Mouse (Mus musculus): Measurements from ENCODE around the gene Cd164l2.

The Cd164l2 gene

DNA sequence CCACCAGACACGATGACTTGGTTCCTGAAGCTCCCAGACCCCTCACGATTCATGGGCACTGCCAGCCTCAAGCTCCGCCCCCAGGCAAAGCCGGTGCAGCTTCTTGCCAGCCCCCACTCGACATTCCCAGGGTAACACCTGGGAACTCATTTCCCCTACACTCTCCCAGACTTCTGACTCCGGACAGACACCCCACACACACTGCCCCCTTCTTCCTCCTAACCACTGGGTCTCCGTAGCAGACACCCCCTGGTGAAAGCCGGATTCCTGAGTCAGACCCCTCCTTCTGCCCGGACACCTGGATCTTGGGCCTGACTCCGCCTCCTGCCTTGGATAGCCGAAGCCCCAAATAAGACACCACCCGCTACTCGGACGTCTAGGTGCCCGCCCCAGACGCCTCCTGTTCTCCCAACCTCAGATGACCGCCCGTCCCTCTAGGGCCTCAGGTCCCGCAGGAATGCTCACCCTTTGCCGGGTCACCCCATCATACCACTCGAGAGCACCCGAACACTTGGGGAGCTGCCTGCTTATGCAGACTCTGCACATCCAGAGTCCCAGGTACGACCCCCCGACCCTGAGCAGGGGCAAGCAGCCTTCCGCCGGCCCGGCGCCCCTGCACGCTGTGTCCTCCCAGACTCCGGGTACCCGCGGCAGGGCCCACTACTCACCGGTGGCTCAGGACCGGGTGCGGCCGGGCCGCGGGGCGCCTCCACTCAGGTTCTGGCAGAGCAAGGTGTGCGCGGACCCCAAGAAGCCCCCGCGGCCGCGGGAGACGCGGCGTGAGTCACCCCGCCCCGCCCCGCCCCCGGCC, at the start of gene Cd164l2, which contains the start of gene Gpr3:
Cd164l2 (plus strand) TSS at position 381 of the 811 bp plus-strand sequence.
Gpr3 (minus strand) TSS at position 786 of the 811 bp plus-strand sequence.
- in situ Hi-C loops (cut with MseI, MboI) = no loop called here

DNA sequence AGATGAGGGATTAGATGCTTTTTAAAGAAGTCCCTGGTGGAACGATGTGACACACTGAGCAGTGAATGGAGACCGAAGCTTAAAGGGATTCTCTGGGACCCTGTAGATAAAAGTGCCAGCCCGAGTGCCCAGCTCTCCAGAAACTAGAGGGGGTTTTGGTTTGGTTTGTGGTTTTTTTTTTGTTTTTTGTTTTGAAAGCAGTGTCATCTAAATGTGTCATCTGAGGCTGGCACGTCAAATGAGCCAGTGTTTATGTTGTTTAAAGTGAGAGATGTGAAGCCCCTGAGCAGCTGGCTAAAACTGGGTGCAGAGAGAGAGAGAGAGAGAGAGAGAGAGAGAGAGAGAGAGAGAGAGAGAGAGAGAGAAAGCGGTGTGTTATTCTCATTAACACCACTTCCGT, 49.7 kb upstream of the Cd164l2 start:
- in situ Hi-C loops (cut with MseI, MboI) = no loop called here

DNA sequence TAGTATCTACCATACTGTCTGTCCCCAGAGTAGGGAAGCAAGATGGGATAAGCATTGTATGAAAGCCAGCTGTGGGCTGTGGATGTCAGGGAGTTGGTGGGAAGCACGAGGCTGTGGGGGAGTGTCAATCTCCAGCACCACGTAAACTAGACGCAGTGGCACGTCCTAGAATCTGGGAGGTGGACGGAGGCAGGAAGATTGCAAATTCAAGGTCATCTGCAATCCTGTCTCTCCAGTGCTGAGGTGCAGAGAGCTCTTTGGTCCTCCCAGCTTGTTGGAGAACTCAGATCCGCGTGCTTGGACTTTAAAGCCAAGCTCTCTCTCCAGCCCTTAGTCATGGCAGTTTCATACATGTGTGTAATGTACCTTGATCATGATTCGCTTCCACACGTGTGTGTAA, 45.2 kb upstream of the Cd164l2 start:
- in situ Hi-C loops (cut with MseI, MboI) = no loop called here

DNA sequence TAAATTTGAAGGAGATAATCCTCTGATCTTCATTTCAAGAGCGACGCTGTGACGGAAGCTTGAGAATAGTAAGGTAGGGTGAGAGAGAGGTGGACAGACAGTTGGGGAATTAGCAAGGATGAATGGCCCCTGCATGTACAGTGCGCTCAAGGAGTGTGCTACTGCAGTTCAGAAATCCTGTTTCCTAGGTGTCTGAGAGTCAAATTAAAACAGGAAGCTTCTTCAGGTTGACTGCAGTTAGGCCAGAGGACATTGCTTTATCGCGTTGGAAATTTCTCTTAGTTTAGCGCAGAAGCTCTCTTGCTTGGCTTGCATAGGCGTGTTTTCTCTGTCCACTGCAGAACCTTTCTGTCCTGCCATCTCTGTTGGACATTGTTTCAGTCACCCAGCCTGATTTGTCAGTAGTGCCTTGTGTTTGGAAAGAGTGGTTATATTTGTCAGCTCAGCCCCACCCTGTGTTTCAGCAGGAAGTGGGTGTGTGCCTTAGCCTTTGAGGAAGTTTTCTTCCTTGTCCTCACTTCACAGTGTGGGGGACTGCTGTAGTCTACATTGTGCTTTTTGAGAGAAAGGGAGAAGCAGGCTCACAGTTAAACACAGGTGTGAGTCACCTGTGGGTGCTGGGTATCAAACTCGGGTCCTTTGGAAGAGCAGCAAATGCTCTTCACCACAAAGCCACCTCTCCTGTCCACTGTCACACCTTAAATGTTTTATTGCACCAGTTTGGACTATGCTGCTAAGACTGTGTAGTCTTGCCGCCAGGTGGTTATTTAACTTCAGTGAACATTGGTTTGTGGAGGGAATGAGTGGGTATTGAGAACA, 42.5 kb upstream of the Cd164l2 start:
- in situ Hi-C loops (cut with MseI, MboI) = no loop called here

DNA sequence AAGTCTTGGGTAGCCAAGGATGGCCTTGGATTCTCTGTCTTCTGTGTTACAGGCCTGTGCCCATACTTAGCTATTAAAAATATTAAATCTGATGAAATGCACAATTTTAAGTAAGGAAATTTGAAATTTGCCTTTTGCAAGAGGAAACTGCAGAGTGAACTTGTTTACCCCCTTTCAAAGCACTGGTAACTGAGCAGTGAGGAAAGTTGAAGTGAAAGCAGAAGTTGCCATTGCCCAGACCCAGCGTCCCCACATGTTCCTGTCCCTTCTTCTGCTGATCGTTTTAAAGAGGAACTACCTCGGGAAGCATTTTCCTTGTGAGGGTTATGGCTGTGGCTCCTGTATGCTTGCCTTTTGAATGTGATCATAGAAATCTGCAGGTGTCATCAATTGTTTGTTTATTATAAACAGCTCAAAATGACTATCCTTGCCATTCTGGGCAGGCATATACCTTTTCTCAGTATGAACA, 41.8 kb upstream of the Cd164l2 start:
- in situ Hi-C loops (cut with MseI, MboI) = no loop called here

DNA sequence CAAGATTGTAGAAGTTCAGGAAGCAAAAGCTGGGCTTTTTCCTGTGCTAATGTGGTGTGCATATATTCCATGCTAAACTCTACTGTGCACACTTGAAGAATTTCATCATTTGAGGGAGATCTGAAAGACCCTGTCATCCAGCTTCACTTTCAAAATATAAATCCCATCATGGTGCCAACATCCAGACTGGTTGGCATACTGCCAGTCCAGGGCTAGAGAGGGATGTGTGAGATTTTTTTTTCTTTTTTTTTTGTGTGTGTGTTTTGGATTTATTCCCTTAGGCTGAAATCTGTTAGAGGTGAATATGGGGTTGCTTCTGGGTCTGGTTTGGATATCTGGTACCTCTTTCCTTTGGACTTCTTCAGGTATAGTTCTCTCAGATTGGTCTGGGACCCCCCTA, 41.3 kb upstream of the Cd164l2 start:
- in situ Hi-C loops (cut with MseI, MboI) = no loop called here

DNA sequence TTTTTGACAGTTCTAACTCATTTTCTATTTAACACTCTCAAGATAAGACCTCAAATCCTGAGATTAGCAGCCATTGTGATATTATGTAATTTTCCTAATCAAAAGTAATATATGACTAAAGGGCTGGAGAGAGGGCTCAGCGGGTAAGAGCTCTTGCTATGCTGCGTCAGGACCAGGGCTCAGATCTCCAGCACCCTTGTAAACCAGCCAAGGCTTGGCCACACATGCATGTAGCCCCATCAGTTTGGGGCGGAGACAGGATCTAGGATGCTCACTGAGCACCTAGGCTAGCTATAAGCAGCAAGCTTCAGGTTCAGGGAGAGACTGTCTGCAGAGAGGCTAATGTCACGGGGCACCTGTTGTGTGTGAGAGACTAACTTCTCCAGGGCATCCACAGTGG, 39.5 kb upstream of the Cd164l2 start:
- in situ Hi-C loops (cut with MseI, MboI) = no loop called here

DNA sequence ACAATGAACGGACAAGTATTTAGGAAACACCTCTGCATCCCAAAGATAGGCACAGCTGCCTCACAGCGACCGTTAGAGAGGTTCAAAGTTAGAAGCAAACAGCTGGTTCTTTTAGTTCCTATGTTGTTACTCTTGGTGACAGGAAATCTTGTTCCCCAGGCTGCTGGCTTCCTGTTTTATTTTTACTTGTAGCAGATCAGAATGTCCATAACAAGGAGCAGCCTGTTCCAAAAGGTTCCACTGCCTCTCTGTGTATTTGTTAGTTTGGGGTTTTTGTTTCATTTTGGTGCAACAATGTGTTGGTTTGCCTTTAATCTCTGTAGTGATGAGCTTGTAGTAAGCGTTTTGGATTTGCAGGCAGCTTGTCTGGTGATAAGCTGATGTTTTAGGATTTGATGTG, 37.6 kb upstream of the Cd164l2 start:
- in situ Hi-C loops (cut with MseI, MboI) = no loop called here

DNA sequence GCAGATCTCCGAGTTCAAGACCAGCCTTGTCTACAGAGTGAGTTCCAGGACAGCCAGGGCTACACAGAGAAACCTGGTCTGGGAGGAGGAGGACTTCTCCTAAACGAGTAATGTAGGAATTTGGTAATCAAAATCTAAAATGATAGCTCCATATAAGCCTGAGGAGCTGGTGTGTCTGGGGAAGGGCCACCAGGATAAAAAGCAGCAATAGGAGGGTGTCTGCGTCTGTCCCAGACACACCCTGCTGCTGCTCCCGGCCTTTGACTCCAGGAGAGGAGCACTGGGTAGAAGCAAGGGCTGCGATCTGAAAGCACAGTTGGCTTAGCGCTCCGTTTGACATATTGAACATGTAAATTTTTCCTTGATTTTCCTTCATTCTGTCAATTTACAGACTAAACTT, 36.7 kb upstream of the Cd164l2 start:
- in situ Hi-C loops (cut with MseI, MboI) = no loop called here

DNA sequence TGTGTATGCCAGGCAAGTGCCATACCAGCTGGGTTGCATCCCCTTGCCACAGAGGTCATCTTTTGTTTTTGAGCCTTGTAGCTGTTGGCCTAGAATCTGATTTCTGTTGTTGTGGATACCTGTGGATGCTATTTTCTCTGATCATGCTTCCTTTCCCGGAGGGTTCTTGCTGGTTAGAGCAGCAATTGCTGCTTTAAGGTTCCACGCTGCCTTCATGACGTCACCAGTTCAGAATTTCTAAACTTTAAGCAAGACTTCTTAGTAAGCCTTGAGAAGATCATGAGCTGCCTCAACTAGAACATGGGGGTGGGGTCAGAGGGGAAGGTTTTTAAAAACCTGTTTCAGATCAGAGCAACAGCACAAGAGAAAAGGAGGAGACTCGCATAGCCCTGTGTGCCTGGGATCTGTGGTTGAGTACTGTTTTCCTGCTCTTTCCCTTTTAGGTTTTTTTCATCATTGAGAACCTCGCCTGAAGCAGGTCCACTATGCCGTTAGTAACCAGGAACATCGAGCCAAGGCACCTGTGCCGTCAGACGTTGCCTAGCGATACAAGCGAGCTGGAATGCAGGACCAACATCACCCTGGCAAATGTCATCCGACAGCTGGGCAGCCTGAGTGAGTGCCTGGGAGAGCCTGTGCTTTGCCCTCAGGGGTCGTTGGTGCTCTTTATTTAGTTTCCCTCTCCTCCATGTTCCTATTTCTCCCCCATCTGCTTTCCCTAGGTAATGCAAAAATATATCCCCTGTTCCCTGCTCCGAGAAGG, 35.8 kb upstream of the Cd164l2 start:
- in situ Hi-C loops (cut with MseI, MboI) = no loop called here

DNA sequence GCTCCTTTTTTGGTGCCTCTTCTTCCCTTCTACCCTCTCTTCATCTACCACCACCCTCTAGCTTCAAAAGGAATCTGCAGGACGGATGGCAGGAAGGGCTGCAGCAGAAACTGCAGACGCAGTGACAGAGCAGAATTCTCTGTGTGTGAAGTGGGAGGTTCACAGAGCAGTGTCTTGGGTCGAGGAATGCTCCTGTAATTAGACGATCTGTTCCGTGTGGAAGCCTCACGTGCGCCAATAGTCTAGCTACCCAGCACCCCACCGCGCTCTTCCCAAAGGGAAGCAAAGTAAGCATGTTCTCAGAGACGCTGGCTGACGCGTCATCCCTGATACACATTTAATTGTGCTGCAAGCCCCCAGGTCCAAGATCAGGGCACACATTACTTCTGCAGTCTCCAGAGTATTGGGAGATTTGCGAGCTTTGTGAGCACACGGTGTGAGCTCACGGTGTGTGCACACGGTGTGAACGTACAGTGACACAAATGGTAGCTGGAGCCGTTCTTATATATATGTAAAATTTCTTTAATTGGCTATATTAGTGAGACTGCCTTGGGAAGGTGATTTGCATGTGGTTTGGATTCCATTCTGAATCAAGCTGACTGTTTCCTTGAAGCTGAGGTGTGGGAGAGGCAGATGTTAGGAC, 35.0 kb upstream of the Cd164l2 start:
- in situ Hi-C loops (cut with MseI, MboI) = no loop called here

DNA sequence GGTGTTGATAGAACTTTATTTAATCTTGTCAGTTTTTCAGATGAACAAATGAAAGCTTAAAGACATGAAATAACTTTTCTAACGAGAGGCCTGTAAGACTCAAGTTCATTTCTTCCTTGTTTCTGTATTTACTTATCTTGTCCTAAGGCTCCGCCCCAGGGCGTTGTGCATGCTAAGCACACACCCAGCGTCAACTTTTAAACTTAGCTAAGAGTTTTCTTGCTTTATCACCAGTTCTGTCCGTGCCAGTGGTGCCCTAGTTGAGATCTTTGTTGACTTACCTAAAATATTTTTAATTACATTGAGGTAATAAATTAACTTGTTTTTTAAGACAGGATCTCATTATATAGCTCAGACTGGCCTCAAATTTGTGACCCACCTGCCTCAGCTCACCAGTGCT, 33.6 kb upstream of the Cd164l2 start:
- in situ Hi-C loops (cut with MseI, MboI) = no loop called here

DNA sequence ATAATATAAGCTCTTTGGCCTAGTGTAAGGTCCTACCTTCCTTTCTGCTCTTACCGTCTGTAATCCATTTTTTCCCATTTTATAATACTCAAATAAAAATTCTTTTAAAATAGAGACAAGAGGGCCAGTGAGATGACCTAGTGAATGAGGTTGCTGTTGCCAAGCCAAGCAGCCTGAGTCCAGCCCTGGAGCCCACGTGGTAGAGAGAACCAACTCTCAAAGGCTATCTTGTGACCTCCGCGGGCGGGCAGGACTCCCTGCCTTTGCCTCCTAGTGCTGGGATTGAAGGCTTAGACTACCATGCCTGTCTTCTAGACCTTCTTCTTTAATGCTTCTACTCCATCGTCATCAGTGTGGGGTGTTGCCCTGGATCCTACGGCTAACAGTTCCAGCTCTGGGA, 32.7 kb upstream of the Cd164l2 start:
- in situ Hi-C loops (cut with MseI, MboI) = no loop called here

DNA sequence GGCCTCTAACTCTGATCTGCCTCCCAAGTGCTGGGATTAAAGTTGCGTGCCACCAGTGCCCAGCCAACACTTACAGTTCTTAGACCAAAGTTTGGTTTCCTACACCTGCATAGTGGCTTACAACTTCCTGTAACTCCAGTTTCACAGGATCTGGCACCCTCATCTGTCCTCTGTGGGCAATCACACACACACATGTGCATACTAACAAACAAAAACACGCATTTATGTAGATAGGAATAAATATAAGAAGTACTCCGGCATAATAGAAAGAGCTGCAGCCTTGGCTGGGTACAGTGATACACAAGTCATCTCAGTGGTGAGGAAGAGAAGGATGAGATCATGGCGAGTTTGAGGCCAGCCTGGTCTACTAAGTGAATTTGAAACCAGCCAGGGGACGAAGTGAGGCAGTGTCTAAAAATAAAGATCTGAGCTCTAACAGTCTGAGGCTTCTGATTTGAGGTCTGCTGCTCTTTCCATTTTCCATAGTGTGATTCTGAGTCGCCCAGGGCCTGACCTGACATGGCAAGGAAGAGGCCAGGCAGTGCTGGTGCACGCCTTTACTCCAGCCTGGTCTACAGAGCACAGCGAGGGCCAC, 29.4 kb upstream of the Cd164l2 start:
- in situ Hi-C loops (cut with MseI, MboI) = no loop called here

DNA sequence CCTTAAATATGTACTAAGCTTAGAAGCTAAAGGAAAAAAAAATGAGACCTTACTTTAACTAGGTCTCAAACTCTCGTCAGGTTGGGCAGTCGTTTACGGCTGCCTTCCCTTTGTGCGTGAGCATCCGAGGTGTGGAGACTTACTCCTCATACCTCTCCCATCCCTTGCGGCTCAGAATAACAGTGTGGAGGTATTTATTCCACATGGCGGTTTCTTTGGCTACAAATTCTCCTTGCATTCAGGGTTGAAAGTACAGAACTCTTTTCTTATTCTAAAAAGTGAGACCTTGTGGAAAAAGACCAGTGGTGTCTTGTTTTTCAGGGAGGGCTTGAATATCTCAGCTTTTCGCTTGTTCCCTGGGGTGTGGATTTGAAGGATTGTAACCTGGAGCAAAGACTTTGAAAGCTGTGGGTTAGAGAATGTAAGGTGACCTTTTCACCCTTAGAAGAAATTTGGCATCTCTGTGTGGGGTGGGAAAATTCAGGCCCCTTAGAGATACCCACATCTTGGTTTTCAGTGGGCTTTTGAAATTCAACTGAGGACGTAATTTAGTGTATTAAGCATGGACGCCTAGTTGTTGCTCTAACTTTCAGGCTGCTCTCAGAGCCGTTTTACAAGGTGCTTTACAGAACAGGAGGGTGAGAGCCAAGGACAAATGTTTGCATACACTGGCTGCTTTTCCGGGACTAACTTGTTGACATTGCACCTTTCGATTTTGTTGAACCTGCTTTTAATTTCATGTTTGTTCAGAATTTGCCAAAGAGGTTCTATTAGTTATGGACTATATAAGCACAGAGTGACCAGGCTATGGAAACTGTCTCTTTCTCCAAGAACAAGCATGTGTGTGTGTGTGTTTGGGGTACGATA, 27.7 kb upstream of the Cd164l2 start:
- in situ Hi-C loops (cut with MseI, MboI) = no loop called here

DNA sequence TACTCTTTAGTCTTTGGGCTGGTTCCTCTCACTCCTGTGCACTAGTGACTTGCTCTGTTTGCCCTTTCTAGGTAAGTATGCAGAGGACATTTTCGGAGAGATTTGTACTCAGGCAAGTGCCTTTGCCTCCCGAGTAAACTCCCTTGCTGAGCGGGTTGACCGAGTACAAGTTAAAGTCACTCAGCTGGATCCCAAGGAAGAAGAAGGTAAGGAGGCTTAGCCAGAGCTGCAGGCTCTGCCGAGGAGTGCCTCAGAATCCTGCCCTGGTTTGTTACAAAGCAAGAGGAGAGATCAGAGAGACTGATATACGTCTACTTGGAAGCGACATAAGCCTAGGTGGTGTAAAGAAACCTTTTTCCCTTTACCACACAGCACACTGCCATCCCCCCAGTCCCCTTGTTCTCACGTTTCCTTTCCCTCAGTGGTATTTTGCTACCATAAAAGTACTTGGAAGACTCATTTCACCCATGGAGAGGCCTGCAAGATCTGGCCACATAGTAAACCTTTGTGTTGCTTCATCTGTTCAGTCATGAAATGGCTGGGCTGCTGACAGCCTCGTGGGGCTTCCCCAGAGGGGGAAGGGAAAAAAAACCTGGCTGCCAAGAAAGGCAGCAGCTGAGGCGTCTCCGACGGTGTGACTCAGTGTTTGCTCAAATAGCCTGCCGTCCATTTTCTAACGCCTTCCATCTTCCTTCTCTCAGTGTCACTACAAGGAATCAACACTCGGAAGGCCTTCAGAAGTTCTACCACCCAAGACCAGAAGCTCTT, 26.8 kb upstream of the Cd164l2 start:
- in situ Hi-C loops (cut with MseI, MboI) = no loop called here

DNA sequence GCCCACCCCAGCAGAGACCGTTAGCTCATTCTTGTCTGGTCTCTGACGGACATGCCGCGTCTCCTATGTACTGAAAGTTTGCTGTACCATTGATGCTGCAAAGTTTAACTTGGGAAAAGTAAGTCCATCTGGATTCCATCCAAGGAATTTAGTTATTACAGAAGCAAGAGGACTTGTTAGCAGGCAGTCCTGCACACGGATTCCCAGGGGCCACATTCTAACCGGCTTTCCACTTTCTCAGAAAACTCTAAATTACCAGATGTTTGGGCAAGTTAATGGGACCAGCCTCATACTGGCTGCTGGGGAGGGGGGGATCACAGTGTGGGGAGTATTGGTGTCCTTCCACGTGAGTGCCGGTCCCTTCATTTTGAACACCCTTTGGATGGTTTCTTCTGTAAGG, 26.0 kb upstream of the Cd164l2 start:
- in situ Hi-C loops (cut with MseI, MboI) = no loop called here

DNA sequence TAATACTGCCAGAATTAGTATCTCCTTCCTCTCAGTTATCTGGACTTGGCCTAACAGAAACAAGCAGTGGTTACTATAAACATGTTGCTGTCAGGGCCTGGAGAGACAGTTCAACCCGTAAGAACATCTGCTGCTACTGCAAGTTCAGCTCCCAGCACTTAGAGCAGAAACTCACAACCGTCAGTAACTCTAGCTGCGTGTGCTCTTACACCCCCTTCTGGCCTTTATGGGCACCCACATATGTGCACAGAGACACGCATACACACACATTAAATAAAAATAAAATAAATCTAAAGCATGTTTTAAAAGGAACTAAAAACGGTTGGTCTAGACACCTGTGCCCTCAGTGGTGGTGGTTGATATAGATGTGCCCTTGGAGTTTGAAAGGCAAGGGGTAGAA, 25.1 kb upstream of the Cd164l2 start:
- in situ Hi-C loops (cut with MseI, MboI) = no loop called here

DNA sequence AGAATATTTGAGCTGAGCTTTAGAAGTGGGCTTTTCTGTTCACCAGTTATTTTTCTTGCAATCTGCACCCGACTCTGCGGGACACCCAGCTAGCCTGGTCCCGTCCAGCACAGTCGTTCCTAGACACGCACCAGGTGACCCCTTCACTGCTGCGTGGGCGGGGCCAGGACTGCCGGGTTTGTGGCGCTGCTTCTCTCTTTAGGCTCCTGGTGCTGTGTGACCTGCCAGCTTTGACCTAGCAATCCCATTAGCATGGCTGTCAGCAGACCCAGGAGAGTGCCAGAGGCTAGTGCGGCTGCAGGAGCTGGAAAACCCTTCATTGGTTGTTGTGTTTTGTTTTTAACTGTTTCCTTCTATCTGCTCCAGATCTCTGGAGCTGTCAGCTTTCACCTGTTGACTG, 22.5 kb upstream of the Cd164l2 start:
- in situ Hi-C loops (cut with MseI, MboI) = no loop called here
